Mouse (Mus musculus): ENCODE measurements around the gene Hdhd5.

- TF ChIP-seq CTCF (IDR thresholded peaks at IDR 0.05; ENCODE audit: borderline replicate concordance, control insufficient read depth, extremely low read depth, insufficient read depth, low read length, poor library complexity) (no peak), POLR2A (IDR thresholded peaks at IDR 0.05; ENCODE audit: control insufficient read depth, extremely low read depth, insufficient read depth, low read length, poor library complexity) (no peak)
These were observed 69.9 kb downstream of the Hdhd5 start for GRCm38 (mm10) chr6:120461217-120461616.
